Mouse (Mus musculus) adrenal gland, adult (tissue): ENCODE measurements at regions not wholly inside any gene's neighbourhood (a gene's known extent, or its start where the extent isn't known, plus 50 kb on each side); places are given as distances from the start of the nearest gene placed in this dataset.

Experiments
- DNase-seq, 2 experiments: peaks; one replicate each; pipeline ENCODE4 v3.0.0; 2022 to 2023; ENCODE audit warnings: low spot score in 1 of 2; ENCODE audit not compliant: inconsistent age in 2 of 2

GRCm38 (mm10) chr10:66957373-66957772, 138.6 kb upstream of the Jmjd1c start:
- DNase-seq = no peak
